Mouse (Mus musculus) liver, embryonic 14.5 days (tissue): ENCODE measurements around the gene Ccdc107.

Source experiments
- CTCF ChIP-seq: IDR thresholded peaks from 2 replicates; pipeline ENCODE4 v1.5.1; 2016; ENCODE audit warnings: antibody characterized with exemption, low read depth, control low read depth
- EP300 ChIP-seq: IDR thresholded peaks from 2 replicates; pipeline ENCODE4 v1.6.1; 2016; ENCODE audit warnings: antibody characterized with exemption, low read depth

DNA sequence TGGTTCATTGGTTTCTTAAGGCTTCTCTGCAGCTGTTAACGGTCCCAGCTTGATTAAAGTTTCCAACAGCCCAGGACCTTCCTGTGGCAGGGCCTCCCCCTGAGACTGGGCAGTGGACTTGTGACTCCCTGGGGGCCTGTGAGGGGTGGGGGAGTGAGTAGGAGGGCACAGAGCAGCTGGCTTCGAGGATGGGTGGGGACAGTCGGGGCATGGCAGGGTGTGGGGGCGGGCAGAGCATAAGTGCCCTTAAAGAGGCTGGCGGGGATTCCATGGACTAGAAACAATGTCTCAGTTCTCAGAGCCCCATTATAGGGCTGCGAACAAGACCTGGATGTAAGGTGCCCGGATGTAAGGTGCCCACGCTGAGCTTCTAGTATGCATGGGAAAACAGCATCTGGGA, 35.6 kb upstream of the Ccdc107 start:
- TF ChIP-seq CTCF: no peak
- no peak for TF ChIP-seq EP300
